20 mouse cellular contexts compared by ENCODE assay signal in genomic region chr1:38470817-38471216, GRCm38 (mm10).
DNase-seq lines count a peak whose midpoint lies in the region; ATAC-seq lines count a peak whose summit lies in the region.
"Had no signal": no experiment of that assay in that cellular context is flagged by ENCODE, and none has a peak within 500 bp of the region (broad histone marks: within the 10 kb centered on the region; RNA-seq: fewer than 3 reads in every experiment).

No protein-coding gene starts in this region.

- DNase-seq in heart, postnatal 36 days, result no peak
- DNase-seq in midbrain, embryonic 14.5 days, result no peak
- DNase-seq in heart, postnatal 4 days, result peak; percentile 17
- no peak for DNase-seq in layer of hippocampus, postnatal 10 days (ENCODE audit: low spot score in 2 of 2)
- no peak for DNase-seq in right cerebral cortex, postnatal 4 days
- DNase-seq: B cell, adult 2 months; cerebellum, adult 11-12 months; cerebellum, postnatal 14 days; embryo, embryonic 11 days; gastrocnemius, postnatal 14 days; kidney, adult 11 months; layer of hippocampus, postnatal 36 days; lung, adult 18-20 months; lung, postnatal 36 days; thymus, postnatal 25 days had no signal

- peak; percentile 67; the same call in 1 of the 2 replicates for ATAC-seq in heart, embryonic 11.5 days (replicated peaks; ENCODE audit: insufficient number of reproducible peaks, low FRiP score, low TSS enrichment)
- no peak for ATAC-seq in midbrain, embryonic 13.5 days
- no peak for ATAC-seq in midbrain, embryonic 14.5 days (ENCODE audit: low FRiP score, low TSS enrichment)
- ATAC-seq: forebrain, embryonic 13.5 days had no signal

- 20% methylated on average over 11 of the region's 11 CpGs for WGBS in heart, embryonic 11.5 days (ENCODE audit: insufficient replicate concordance)
- 73% methylated on average over 11 of the region's 11 CpGs for WGBS in midbrain, embryonic 13.5 days
- 77% methylated on average over 11 of the region's 11 CpGs for WGBS in midbrain, embryonic 14.5 days

- H3K9ac ChIP-seq in heart, embryonic 11.5 days (ENCODE audit: low read depth, low read length), result no peak overlapping the region
- H3K9ac ChIP-seq in midbrain, embryonic 13.5 days (replicated peaks), result no peak overlapping the region
- no peak overlapping the region for H3K9ac ChIP-seq in midbrain, embryonic 14.5 days (replicated peaks; ENCODE audit: low read length)
- H3K9ac ChIP-seq: forebrain, embryonic 13.5 days had no signal

- intact Hi-C loops in heart, postnatal 36 days (cut with DNase I), result no loop called here

- H3K36me3 ChIP-seq in heart, embryonic 11.5 days (ENCODE audit: control insufficient read depth, insufficient read depth, low read length), result no peaks in the 10 kb centered on the region
- H3K36me3 ChIP-seq in midbrain, embryonic 13.5 days, result no peaks in the 10 kb centered on the region
- no peaks in the 10 kb centered on the region for H3K36me3 ChIP-seq in midbrain, embryonic 14.5 days (ENCODE audit: control insufficient read depth, insufficient read depth, low read length)

- H3K9me3 ChIP-seq in heart, embryonic 11.5 days (replicated peaks; ENCODE audit: control insufficient read depth, low read length), result no peaks in the 10 kb centered on the region
- no peaks in the 10 kb centered on the region for H3K9me3 ChIP-seq in midbrain, embryonic 13.5 days
- H3K9me3 ChIP-seq in midbrain, embryonic 14.5 days (ENCODE audit: control insufficient read depth, low read length), result no peaks in the 10 kb centered on the region
- H3K9me3 ChIP-seq: forebrain, embryonic 13.5 days had no signal

- H3K27ac ChIP-seq in heart, embryonic 11.5 days (ENCODE audit: low read depth, low read length), result peak overlapping the region; percentile 59; the same call in 1 of the 2 replicates
- H3K27ac ChIP-seq in midbrain, embryonic 13.5 days, result 0 out of 2 replicates have a peak overlapping the region, but pooled peaks have one; percentile 16
- no peak overlapping the region for H3K27ac ChIP-seq in midbrain, embryonic 14.5 days (replicated peaks; ENCODE audit: low read depth, low read length)
- H3K27ac ChIP-seq: forebrain, embryonic 13.5 days; kidney, postnatal 0 days had no signal

- peaks cover 19% of the 10 kb centered on the region for H3K4me1 ChIP-seq in heart, embryonic 11.5 days (ENCODE audit: control insufficient read depth, insufficient read depth, low read length)
- peaks cover 13% of the 10 kb centered on the region for H3K4me1 ChIP-seq in midbrain, embryonic 13.5 days (replicated peaks)
- H3K4me1 ChIP-seq in midbrain, embryonic 14.5 days (ENCODE audit: control insufficient read depth, insufficient read depth, low read length), result 0 out of 2 replicates have a peak, but pooled peaks cover 2% of the 10 kb centered on the region

- no peaks in the 10 kb centered on the region for H3K27me3 ChIP-seq in heart, embryonic 11.5 days (ENCODE audit: control insufficient read depth, insufficient read depth, low read length)
- no peaks in the 10 kb centered on the region for H3K27me3 ChIP-seq in midbrain, embryonic 13.5 days
- no peaks in the 10 kb centered on the region for H3K27me3 ChIP-seq in midbrain, embryonic 14.5 days (ENCODE audit: control insufficient read depth, insufficient read depth, low read length)
- H3K27me3 ChIP-seq: forebrain, embryonic 13.5 days had no signal

- H3K4me3 ChIP-seq in heart, embryonic 11.5 days (ENCODE audit: low read depth, low read length), result no peak overlapping the region
- H3K4me3 ChIP-seq in midbrain, embryonic 13.5 days (replicated peaks), result no peak overlapping the region
- no peak overlapping the region for H3K4me3 ChIP-seq in midbrain, embryonic 14.5 days (replicated peaks; ENCODE audit: low read depth, low read length)
- H3K4me3 ChIP-seq: forebrain, embryonic 13.5 days had no signal

- H3K4me2 ChIP-seq in heart, embryonic 11.5 days, result peak overlapping the region; percentile 11
- H3K4me2 ChIP-seq in midbrain, embryonic 13.5 days (replicated peaks), result no peak overlapping the region
- no peak overlapping the region for H3K4me2 ChIP-seq in midbrain, embryonic 14.5 days (ENCODE audit: low read length)
- H3K4me2 ChIP-seq: forebrain, embryonic 13.5 days; liver, embryonic 11.5 days had no signal
